Mouse (Mus musculus) layer of hippocampus, postnatal 14 days (tissue): ENCODE measurements at regions not wholly inside any gene's neighbourhood (a gene's known extent, or its start where the extent isn't known, plus 50 kb on each side); places are given as distances from the start of the nearest gene placed in this dataset.

ENCODE experiments used
- DNase-seq, 2 experiments: peaks; one replicate each; pipeline ENCODE4 v3.0.0; 2021 to 2022; ENCODE audit warnings: low spot score in 2 of 2, mixed read lengths in 1 of 2

DNA sequence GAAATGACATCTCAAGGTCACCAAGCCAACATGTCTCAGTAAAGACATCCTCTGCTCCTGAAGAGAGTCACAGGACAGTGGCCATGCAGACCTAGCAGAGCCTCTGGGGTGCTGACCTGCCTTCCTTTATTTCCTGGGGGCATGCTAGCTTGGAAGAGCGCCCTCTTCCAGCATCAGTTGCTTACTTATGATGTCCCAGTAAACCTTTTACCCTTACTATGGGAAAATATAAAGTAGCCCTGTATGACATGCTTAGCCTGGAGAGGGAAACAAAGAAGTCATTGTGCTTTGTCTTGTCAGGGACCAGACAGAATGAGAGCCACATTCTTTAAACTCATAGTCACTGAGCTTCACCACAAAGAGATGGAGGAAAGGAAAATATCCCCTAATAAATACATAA lies 82.9 kb downstream of the Postn start:
- no peak for DNase-seq

DNA sequence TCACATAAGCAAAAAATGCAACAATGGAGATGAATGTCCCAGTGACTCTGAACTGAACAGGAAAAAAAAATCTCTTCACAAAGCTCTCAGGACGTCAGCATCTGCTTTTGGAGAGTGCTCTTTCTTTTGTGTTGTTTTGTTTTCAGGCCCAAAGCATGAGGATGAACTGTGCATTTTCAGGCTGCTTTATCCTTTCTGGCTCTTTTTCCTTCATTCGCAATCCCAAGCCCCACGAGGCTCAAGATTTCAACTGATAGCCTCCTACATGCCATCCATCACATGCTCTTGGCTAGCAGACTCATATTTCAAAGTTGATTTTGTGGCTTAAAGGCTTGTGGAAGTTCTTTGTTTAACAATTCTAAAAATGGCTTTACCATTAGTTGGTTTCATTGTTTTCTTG lies 86.0 kb downstream of the Postn start:
- DNase-seq = no peak

DNA sequence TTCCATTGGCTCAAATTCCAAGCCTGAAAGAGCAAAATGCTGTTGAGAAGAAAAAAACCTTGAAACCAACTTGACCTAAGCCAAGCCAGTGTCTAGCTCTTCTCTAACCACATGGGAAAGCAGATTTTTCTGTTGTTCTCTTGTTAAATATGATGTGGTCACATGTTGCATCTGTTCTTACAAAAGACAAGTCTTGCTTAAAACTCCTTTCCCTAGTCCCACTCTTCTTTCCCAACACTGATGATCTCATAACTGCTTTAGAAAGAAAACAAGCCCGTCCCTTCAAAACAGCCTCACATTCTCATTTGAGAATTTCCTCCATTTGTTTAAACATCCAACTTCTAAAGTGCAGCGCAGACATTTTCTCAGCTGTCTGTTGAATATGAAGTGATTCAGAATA lies 96.5 kb downstream of the Postn start:
- no peak for DNase-seq

DNA sequence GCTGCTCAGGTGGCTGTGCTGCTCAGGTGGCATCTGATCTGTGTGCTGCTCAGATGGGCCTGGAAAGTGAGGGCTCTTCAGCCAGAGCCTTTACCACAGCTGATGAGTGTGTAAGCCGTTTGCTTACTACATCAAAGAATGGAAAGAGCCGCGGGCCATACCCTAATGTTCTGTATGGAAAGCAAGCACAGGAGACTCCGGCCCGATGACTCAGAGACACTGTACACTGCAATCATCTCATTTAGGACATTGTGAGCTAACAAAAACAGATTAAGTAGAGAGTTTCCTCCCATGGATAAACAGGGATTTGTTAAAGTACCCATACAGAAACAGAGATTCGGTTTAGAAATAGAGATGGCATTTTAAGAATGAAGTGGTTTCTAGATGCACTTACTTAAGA lies 100.5 kb downstream of the Postn start:
- no peak for DNase-seq

DNA sequence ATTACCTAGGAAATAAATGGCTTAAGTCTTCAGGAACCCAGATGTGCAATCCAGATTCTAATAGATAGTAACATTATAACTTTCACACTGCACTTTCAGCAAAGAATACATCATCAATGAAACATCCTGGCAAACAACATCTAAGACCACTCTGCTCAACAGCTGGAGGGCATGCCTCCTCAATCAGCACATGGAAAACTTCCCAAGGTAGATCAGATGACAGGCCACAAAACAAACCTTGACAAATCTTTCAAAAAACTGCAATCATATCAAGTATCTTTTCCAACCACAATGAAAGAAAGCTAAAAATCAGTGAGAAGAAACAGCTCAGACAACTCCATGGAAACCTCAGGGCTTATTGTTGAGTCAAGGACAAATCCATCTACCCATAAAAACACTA lies 105.2 kb downstream of the Postn start:
- DNase-seq = no peak

DNA sequence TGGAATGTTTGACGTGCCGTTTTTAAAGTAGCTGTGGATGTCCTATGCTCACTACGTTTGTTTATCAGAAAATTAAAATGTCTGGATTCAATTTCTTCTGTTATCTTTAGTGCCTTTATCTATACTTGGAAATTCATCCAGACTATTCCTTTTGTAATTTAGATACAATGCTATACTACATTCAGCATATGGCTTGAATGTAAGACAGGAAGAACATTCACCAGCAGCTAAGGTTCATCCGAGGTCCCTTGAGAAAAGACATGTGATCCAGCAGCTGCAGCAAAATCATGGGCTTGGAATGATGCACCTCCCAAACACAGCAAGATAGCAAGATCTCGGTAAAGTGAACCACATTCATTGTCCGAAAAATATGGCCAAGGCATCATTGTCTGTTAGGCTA lies 113.3 kb downstream of the Postn start:
- no peak for DNase-seq

DNA sequence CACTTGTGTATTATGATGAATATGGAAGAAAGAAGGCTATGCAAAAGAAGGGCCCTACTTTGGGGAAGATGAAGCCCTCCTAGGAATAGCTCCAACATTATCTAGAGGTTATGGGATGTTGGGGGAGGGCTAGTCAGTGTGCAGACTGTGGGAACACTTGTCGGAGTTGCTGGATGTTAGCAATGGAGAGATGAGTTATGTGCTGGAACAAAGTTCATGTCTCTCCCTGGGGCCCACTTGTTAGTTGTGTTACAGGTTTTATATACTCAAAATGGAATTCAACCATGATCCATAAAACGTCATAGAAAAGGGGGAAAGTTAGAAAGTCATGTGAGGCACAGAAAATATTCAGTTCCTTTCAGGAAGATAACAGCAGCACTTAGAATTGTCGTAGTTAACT lies 115.0 kb downstream of the Postn start:
- no peak for DNase-seq

DNA sequence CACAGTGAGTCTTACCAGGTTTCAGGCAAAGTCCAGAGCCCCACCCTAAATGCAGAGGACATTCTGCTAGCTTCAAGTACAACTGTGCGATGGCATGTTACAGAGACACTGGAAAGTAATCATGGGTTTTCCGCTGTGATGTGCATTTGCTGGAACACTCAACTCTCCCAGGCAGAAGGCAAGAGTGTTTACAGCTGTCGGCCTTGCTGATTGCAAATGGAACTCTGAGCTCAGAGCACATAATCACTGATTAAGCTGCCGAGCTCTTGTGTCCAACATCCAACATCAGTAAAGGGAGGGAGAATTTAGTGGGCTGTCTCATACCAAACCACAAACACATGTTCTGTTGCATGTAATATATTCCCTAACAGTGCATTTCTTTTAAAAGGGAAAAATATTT lies 117.1 kb downstream of the Postn start:
- no peak for DNase-seq

DNA sequence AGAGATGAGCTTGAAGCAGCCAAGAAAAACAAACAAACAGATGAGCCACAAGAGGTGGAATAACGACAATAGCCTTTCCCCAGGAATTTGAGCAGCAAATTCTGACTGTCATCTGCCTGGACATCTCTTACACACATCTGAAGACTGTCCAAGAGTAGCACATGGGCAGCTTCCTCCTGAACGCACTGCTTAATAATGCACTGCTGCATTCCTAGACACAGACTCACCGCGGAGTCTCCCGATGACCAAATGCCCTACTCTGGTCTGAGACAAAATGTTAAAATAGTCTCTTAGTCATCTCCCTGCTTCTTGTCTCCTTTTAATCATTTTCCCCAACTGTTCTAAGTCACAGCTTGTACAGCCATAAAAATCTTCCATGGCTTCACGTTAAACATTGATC lies 119.3 kb downstream of the Postn start:
- no peak for DNase-seq

DNA sequence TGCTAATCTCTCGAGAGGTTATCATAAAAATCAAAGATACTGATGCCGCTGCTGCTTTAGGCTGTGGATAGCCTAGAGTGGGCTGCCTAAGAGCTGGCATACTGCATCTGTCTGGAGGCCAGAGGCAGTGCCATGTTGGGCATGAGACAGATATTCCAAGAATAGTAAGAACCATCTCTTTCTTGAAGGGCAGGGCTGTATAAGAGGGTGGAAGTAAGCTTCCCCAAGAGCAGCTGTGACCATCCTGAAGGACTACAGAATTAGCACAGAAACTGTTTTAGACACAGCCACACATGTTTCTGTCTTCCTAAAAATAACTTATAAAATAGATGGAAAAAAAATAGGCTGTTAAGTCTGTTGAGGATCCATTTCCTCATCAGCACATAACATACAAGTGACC lies 126.4 kb downstream of the Postn start:
- DNase-seq = no peak

DNA sequence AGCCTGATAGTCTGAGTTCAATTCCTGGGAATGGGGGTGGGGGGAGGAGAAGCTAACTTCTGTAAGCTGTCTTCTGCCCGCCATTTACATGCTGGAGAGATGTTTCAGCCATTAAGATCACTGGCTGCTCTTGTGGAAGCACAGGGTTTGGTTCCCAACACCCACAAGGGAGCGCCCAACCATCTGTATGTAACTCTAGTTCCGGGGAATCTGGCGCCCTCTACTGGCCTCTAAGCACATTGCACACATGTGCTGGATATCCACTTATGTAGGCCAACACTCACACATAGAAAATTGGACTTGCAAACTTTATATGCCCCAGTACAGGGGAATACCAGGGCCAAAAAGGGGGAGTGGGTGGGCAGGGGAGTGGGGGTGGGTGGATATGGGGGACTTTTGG lies 126.9 kb downstream of the Postn start:
- DNase-seq = no peak

DNA sequence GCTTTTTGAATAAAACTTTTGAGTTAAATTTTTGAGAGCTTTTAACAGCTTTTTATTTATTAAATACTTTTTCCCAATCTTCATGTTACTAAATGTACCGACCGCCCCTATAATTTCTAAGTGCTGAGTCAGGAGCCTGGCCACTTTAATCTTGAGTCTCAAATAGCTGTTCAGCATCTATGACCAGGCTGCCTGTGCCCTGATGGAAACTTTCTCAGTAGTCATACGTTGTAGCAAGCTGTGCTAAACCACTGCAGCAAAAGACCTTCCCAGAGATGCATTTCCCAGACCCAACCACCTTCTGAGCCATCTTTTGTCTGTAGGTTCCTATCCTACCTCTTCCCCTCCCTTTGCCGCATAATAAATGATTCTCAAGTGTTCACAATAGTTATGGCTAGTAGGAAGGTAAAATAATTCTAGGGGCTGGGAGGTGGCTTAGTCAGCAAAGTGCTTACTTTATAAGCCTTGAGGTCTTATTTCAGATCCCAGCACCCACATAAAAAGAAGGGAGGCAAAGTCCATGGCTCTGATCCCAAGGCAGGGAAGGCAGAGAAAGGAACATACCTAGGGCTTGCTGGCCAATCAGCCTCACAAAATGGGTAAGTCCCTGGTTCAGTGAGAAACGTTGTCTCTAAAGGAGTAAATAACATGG lies 129.5 kb downstream of the Postn start:
- DNase-seq = no peak

DNA sequence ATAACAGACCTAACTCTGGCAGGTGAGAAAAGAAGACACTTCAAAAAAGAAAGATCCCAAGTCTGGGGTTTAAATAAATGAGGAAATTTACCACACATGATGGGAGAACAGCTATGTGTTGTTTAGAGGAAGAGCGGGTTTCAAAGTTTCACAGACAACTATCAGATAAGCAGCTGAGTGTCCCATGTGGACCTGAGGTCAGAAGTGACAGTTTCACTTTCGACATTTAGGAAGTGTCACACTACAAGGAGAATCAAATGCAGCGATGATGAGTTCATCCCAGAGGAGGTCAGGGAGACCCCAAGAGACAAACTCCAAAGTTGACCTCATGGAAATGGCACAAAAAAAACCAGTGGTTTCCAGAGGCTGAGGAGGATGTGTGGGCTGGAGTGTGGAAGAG lies 132.7 kb downstream of the Postn start:
- DNase-seq = no peak

DNA sequence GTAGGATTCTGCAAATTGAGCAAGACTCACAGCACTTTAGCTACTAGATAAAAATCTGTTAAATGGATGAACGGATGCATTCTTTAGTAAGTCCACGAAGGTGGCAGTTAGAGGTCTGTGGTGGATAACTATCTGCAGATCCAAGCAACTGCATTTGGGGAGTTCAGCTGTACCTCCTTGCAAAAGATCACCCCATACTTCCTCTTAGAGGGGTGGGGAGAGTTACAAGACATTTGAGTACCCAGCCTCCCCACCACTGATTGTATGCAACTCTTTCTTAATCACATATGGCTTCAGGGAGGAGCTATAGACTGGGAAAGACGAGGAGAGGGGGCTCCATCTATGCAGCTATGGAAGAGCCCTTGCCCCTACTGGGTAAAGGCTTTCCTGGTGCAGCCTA lies 144.1 kb downstream of the Postn start:
- DNase-seq = no peak

DNA sequence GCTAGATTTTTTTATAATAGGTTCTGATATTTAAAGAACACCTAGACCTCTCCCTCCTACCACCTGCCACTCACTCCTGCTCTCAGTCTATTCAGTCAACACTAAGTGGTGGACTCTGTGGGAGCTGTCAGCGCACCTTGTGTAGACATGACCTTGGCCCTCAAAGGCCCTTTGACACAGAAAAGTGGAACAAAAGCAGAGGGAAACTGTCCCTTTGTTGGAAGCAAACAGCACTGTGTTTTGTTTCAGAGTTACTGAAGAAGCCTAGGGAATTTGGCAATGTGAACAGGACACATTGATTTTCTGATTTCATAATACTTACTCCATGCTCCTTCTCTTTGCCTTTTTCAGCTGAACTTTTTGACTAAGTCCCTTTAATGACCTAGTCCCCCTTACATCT lies 146.7 kb downstream of the Postn start:
- no peak for DNase-seq

DNA sequence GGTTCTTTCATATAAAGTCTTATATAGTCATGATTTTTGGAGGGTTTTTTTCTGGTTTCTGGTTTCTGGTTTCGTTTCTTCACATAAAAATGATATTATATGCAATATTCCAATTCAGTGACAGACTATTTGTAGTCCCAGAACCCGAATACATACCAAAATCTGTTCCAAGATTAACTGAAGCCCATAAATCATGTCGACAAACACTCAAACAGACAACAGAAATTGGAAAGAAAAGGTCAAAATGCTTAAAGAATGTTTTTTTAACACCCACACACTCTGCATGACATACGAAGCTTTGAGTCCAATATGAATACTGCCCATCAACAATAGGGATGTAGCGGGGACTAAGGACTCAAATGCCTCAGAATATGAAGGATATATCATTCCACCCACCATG lies 148.0 kb downstream of the Postn start:
- no peak for DNase-seq

DNA sequence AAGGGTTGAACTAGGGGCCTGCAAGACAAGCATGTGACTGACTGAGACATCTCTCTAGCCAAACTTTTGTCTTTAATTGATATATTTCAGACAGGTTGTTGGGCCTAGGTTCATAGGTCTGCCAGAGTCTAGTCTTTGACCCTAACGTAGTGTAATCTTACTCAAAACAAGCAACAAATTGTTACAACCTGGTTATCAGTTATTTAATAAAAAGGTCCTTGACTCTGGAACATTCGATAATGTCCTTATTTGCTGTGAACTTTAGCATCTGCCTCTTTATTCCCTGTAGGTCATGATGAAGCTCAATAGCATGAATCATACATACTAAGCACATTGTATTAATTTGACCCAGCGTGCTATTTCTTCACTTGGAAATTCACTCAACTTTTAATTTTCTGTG lies 156.3 kb downstream of the Postn start:
- no peak for DNase-seq

DNA sequence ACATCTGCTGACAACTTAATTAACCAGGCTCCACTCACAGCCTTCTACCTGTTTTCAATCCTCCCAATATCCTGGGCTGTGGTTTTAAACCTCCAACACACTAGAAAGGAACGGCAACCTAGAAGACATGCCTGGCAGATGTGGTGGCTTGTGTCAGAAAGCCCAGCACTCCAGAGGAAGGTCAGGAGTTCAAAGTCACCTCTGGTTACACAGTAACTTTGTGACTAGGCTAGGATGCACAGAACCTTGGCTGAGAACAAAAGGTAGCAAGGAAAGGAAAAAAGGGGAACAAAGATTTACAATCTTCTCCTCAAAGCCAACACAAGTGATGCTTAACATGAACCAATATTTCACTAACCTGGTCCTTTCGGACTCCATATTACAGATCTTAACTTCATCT lies 161.8 kb downstream of the Postn start:
- DNase-seq = no peak

DNA sequence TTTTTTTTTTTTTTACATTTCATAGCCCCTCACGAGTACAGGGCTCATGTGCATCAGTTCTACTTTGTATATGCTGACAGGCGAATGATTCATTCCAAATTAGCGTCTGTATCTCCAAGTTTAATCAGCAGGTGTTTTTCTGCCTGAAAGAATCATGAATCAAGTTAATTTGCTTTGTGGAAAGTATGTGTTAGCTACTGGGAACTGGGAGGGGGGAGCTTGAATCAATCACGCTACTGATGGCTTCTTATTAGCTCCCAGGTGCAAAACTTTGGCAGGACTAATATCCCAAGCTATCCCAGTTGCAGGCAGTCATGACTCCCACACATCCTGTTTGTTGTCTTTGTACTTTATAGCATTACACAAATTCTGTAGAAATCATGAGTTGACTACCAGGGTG lies 165.7 kb downstream of the Postn start:
- no peak for DNase-seq

DNA sequence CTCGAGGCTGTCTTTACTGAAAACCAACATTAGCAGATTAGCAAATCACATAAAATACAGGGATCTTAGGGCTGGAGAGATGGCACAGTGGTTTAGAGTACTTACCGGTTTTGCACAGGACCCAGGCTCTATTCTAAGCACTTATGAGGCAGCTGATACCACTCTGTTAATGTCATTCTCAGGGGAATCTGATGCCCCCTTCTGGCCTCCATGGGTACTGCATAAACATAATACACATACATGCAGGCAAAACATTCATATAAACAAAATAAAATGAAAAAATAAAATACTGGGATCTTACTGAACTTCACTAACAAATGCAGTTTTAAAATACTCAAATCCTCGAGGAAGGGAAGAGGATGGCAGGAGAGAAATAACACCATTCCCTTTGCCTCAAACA lies 164.3 kb upstream of the Supt20 start:
- no peak for DNase-seq

DNA sequence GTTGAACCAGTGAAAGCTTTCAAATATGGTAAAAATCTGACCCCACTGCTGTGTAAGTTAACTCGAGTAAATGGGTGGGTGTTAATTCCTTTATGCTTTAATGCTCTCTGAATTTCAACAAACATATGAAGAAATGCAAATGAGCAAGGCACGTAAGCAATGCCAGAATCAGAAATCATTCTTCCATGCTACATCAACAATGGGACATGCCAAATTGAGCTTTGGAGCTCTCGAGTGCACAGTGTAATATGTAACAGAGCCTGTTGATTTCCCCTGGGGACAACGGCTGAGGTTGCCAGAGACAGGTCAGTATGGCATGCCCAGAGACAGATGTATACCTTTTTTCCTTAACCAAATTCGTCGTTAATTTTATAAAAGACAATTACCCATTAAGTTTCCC lies 162.4 kb upstream of the Supt20 start:
- no peak for DNase-seq

DNA sequence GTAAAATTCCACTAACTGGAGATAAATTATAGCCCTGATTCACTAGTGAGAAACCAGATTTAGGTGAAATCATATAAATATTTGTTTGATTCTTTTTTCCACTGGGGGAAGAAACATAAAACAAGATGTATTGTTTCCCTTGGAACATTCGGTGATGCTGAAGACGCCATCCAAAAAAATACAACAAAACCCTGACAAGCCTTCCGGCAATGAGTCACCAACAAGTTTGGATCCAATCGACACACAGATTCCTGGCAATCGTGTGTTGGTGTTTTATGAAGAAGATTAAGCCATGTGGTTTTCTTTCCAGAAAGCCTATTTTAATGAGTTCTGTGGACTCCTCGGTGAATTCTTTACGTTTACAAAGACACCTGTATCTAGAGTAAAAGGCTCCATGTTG lies 157.2 kb upstream of the Supt20 start:
- no peak for DNase-seq

DNA sequence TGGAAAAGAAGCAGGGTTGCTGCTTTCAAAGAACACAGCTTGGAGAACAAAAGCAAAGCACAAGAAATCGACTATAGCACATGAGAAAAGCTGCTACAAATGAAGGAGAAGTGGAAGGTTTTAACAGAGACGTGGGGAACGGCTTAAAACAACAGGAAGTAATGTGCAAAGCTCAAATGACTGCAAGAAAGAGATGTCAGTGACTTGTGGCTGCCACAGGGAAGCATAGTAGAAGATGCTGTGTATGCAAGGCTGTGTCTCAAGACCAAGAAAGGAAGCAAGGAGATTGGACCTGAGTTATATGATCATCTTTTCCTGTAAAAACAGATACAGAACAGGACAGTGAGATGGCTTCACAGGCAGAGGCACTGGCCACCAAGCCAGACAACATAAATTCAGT lies 154.6 kb upstream of the Supt20 start:
- DNase-seq = no peak

DNA sequence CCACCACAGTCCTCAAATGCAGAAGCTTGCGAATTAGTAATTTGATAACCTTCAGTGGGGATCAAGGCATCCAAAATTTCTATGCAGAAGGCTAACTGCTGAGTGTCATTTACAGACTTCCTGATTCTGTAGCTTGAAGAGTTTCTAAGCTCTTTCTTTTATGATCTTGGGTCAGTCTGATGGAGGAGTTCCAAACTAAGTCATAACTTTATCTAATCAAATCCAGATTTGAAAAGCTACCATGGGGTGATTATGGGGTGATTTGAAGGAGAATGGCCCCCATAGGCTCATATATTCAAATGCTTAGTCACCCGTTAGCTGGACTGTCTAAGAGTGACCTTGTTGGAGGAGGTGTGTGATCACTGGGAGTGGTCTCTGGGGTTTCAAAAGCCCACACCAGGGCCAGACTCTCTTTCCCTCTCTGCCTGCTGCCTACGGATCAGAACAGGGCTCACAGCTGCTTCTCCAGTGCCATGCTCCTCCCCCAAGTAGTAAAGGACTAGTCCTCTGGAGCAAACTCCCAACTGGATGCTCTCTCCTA lies 152.0 kb upstream of the Supt20 start:
- no peak for DNase-seq
